Mouse (Mus musculus) erythroblast, embryonic 14.5 days (primary cell): ENCODE measurements around the gene Aco2.

ENCODE experiments used
- GATA1 ChIP-seq: IDR thresholded peaks from 2 replicates; pipeline ENCODE4 v1.6.1; 2012; ENCODE audit warnings: low read length, inconsistent platforms, mixed read lengths
- TAL1 ChIP-seq: IDR thresholded peaks from 3 replicates; pipeline ENCODE4 v1.6.1; 2012; ENCODE audit warnings: low read length, inconsistent platforms, mixed read lengths

- TF ChIP-seq TAL1 (no peak), GATA1 (no peak)
Observed at GRCm38 (mm10) chr15:81856030-81856790, 15.9 kb upstream of the Aco2 start.
